ENCODE assay signal across 8 mouse cellular contexts in the genomic region with DNA sequence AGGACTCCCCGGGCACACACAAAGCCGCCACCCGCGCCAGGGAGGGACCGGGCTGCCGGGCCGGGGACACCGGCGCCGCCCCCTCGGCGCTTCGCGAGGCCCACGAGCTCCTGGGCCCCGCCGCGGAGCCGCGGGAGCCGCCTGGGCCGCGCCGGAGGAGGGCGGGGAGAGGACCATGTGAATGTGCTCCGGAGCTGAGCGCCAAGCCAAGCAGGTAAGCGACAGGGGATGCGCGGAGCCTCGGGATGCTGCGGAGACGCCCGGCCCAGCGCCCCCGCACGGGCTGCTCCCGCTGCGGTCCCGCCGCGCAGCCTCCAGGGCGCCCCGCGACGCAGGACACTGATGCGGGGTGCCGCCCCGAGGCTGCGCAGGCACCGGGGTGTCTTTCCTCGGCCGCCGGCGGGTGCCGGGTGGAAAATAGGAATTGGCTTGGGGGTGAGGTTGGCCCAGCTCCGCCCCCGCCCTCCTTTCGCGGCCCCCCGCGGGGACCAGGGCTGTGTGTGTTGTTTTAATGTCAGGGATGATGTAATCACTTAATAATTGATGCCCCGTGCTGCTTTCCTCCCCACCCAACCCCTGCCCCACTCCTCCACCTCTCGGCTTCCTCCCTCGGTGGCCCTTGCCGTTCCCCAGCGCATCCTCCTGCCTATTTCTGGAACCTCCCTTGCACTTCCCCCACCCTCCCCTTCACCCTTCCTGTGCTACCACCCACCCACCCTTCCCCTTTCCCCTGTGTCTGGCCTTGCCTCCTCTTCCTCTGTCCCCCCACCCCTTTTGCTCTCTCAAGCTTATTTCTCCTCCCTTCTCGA. TPM values are rescaled to one million over a fixed set of nuclear protein-coding genes. Genes with fewer than 3 reads are reported as not detected.
A peak's percentile ranks its signal among the peaks of the same experiment; 100 is the strongest.
DNase-seq lines count a peak whose midpoint lies in the region; ATAC-seq and TF ChIP-seq lines count a peak whose summit lies in the region.

No protein-coding gene starts in this region.

- no peak for TF ChIP-seq EP300 in heart, postnatal 0 days (IDR thresholded peaks at IDR 0.05; ENCODE audit: low read depth)
- no peak for TF ChIP-seq EP300 in lung, postnatal 0 days (IDR thresholded peaks at IDR 0.05)

- no peaks in the 10 kb centered on the region for H3K36me3 ChIP-seq in forebrain, embryonic 11.5 days (ENCODE audit: control insufficient read depth, insufficient read depth, low read length)
- no peaks in the 10 kb centered on the region for H3K36me3 ChIP-seq in heart, postnatal 0 days (replicated peaks; ENCODE audit: control insufficient read depth, insufficient read depth, low read length)
- no peaks in the 10 kb centered on the region for H3K36me3 ChIP-seq in lung, postnatal 0 days (ENCODE audit: insufficient read depth, low read length)

- WGBS in forebrain, embryonic 11.5 days, result under 1% methylated on average over 63 of the region's 68 CpGs
- WGBS in heart, postnatal 0 days, result under 1% methylated on average over 17 of the region's 68 CpGs
- 0% methylated on average over 14 of the region's 68 CpGs for WGBS in lung, postnatal 0 days

- peak overlapping the region; percentile 88 for H3K4me2 ChIP-seq in forebrain, embryonic 11.5 days (ENCODE audit: low read depth, low read length, severe bottlenecking)
- H3K4me2 ChIP-seq in heart, postnatal 0 days (ENCODE audit: low read depth, low read length), result peak overlapping the region; percentile 95
- peak overlapping the region; percentile 72 for H3K4me2 ChIP-seq in lung, postnatal 0 days (replicated peaks; ENCODE audit: low read depth, low read length)

- H3K9ac ChIP-seq in forebrain, embryonic 11.5 days (ENCODE audit: low read length), result peak overlapping the region; percentile 95
- peak overlapping the region; percentile 75 for H3K9ac ChIP-seq in heart, postnatal 0 days (replicated peaks; ENCODE audit: low read depth, low read length)
- H3K9ac ChIP-seq in lung, postnatal 0 days (replicated peaks; ENCODE audit: low read depth), result peak overlapping the region; percentile 63

- DNase-seq in embryo, embryonic 11 days, result peak; percentile 62
- no peak for DNase-seq in embryo, embryonic 10.5 days (ENCODE audit: low spot score)
- peak; percentile 64 to 70 for DNase-seq in adrenal gland, postnatal 36 days
- DNase-seq in forebrain, embryonic 11.5 days (ENCODE audit: low spot score), result peak; percentile 81
- DNase-seq in heart, postnatal 0 days (ENCODE audit: low spot score), result peak; percentile 30
- peak; percentile 10 to 64 for DNase-seq in kidney, postnatal 25 days
- DNase-seq in lung, postnatal 0 days (ENCODE audit: low spot score), result peak; percentile 56
- DNase-seq in right cerebral cortex, postnatal 25 days, result peak; percentile 23

- H3K4me3 ChIP-seq in forebrain, embryonic 11.5 days (ENCODE audit: low read depth, low read length), result peak overlapping the region; percentile 92
- H3K4me3 ChIP-seq in heart, postnatal 0 days (ENCODE audit: low read depth, low read length), result peak overlapping the region; percentile 93
- peak overlapping the region; percentile 66 for H3K4me3 ChIP-seq in lung, postnatal 0 days (ENCODE audit: low read depth, low read length)

- peak overlapping the region; percentile 94 for H3K27ac ChIP-seq in forebrain, embryonic 11.5 days (ENCODE audit: low read depth, low read length)
- H3K27ac ChIP-seq in heart, postnatal 0 days (ENCODE audit: low read depth), result peak overlapping the region; percentile 88
- H3K27ac ChIP-seq in lung, postnatal 0 days (ENCODE audit: low read length), result peak overlapping the region; percentile 84

- H3K9me3 ChIP-seq in forebrain, embryonic 11.5 days (ENCODE audit: control insufficient read depth, low read length), result no peaks in the 10 kb centered on the region
- no peaks in the 10 kb centered on the region for H3K9me3 ChIP-seq in heart, postnatal 0 days (replicated peaks; ENCODE audit: control insufficient read depth, low read length)
- no peaks in the 10 kb centered on the region for H3K9me3 ChIP-seq in lung, postnatal 0 days (ENCODE audit: low read length)

- H3K27me3 ChIP-seq in forebrain, embryonic 11.5 days (ENCODE audit: control insufficient read depth, insufficient read depth, low read length), result no peaks in the 10 kb centered on the region
- H3K27me3 ChIP-seq in heart, postnatal 0 days (ENCODE audit: control insufficient read depth, insufficient read depth, low read length), result no peaks in the 10 kb centered on the region
- no peaks in the 10 kb centered on the region for H3K27me3 ChIP-seq in lung, postnatal 0 days (replicated peaks; ENCODE audit: insufficient read depth, low read length)

- TF ChIP-seq CTCF in heart, postnatal 0 days (IDR thresholded peaks at IDR 0.05; ENCODE audit: low read depth), result no peak
- no peak for TF ChIP-seq CTCF in lung, postnatal 0 days (IDR thresholded peaks at IDR 0.05)

- peak; percentile 63 for ATAC-seq in forebrain, embryonic 11.5 days (replicated peaks; ENCODE audit: low FRiP score)
- peak; percentile 65 for ATAC-seq in heart, postnatal 0 days (ENCODE audit: insufficient read depth, low read depth)
- ATAC-seq in lung, postnatal 0 days, result peak; percentile 63

- H3K4me1 ChIP-seq in forebrain, embryonic 11.5 days (replicated peaks; ENCODE audit: control insufficient read depth, insufficient read depth, low read length), result 0 out of 2 replicates have a peak, but pooled peaks cover 2% of the 10 kb centered on the region
- peaks cover 16% of the 10 kb centered on the region for H3K4me1 ChIP-seq in heart, postnatal 0 days (ENCODE audit: control insufficient read depth, insufficient read depth)
- no peaks in the 10 kb centered on the region for H3K4me1 ChIP-seq in lung, postnatal 0 days (ENCODE audit: insufficient read depth, low read depth, low read length)

RNA-seq across cellular contexts. Expression of a gene that starts 1.5 kb away (rescaled TPM):
- 10 to 100 TPM; 44.8 to 69.9 TPM for total RNA-seq in adrenal gland, postnatal 36 days (2021)
- 42.7 and 44.6 TPM in 2 replicates for polyA plus RNA-seq in forebrain, embryonic 11.5 days (2014; fragmentation: Nextera tagmentation; extraction: Ambion mirVana)
- total RNA-seq in heart, postnatal 0 days (2014; rRNA removed; ENCODE audit: low replicate concordance), result 24.1 and 34.3 TPM in 2 replicates
- polyA plus RNA-seq in heart, postnatal 0 days (2015; fragmentation: Nextera tagmentation; extraction: Ambion mirVana), result 10.3 and 10.8 TPM in 2 replicates
- 21.1 and 23.0 TPM in 2 replicates for polyA plus RNA-seq in lung, postnatal 0 days (2015; fragmentation: Nextera tagmentation; extraction: Ambion mirVana)
